Mouse (Mus musculus) urinary bladder, postnatal 4 days (tissue): Measurements from ENCODE around the gene Mroh2b.

ENCODE experiments used
- DNase-seq, 2 experiments: peaks; one replicate each; pipeline ENCODE4 v3.0.0; 2021 to 2022; ENCODE audit warnings: low spot score in 2 of 2

Mroh2b gene

GRCm38 (mm10) chr15:4898437-4898836, at the start of gene Mroh2b:
Mroh2b (plus strand) TSS chr15:4898737.
- no peak for DNase-seq

DNA sequence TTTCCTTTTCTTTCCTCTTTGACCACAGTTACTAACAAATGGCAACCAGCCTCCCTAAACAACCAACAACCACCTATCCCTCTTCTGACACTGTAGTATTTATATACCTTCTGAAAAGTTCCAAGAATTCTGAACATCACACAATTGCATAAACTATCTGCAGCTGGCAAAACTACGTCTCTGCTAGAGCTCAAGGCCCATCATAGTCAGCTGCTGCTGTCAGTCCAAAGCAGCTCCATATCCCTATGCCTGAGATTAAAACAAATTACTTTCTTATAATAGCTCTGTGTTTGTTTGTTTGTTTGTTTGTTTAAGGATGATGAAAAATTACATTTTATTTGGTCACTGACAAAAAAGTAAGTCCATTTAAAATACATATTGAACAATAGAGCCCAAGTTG, 48.5 kb upstream of the Mroh2b start:
- DNase-seq = no peak

- no peak for DNase-seq
These were observed 3.6 kb upstream of the Mroh2b start for GRCm38 (mm10) chr15:4894962-4895361.

DNA sequence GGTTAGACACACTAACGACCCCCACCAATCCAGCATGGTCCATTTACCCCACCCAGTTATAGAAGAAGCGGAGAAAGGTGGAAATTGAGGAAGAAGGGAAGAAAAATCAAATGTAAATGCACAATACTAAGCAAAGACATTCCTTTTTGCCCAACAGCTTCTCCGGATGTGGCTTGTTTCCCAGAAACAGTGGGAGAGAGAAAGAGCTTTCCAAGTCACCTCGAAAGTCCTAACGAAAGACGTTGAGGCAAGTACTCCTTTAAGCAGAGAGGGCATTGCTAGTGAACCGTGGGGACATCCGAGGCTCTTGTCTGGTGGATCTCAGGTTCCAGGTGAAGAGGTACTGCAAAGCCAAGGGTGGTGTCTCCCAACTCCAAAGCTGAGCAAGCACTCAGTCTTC, 36.2 kb downstream of the Mroh2b start:
- DNase-seq = no peak

DNA sequence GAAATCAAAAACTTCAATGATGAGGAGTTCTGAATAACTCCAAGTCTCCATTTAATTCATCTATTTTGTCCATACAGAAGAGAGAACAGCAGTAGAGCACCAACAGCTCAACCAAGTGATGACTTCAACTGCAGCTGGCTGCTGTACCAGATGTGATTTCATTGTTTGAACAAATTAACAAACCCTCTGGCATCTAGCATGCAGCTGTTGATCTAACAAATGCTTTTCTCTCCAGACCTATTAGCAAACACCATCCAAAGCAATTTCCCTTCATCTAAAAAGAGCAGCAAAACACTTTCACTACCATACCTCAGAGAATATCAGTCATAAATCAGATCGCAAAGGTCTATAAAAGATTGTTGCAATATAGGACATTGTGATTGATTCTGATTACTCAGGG, 74.8 kb downstream of the Mroh2b start:
- DNase-seq = no peak

GRCm38 (mm10) chr15:5002903-5003302, 104.4 kb downstream of the Mroh2b start:
- DNase-seq = no peak

DNA sequence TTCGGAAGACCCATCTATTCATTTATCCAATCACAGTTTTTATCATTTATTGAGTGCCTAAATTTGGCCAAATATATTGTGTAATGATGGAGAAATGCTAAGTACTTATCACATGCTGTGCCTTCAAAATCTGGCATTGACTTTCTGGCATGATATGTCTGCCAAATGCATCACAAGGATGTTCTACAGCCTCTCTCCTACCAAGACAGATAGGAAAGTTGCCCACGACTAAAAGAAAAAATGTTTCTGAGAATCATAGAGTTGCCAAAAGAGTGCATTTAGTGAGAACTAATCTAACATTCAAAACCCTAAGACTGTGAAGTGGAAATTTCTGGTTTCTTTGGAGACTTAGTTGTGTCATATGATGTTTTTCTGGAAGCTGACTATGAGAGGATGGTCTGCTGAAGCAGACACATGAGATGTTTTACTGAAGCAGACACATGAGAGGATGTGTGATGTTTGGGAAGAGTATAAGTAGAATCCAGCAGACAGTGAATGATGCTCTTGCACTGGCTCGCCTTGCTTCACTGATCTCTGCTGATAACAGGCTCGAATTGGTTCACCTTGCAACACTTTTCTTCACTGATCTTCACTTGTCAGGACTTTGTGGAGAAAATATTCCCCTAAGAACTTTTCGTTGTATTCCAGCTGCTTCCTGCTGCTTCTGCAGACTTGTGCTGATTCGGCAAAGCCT, 105.1 kb downstream of the Mroh2b start:
- DNase-seq = no peak

- no peak for DNase-seq
These were observed 111.1 kb downstream of the Mroh2b start for GRCm38 (mm10) chr15:5009644-5010107.
